Mouse (Mus musculus) G1E-ER4 (cell line): ENCODE data around the gene Tex33. TPM values are rescaled to one million over a fixed set of nuclear protein-coding genes. Genes with fewer than 3 reads are reported as not detected.

Source experiments
- GATA1 ChIP-seq: IDR thresholded peaks from one replicate; pipeline ENCODE4 v1.8.0; 2012; ENCODE audit warnings: low read length, inconsistent platforms
- polyA plus RNA-seq: library from polyadenylated mRNA; stranded (reverse); fragments of >175 nt; gene quantifications from 2 replicates; pipeline ENCODE4 v1.2.3, GENCODE M21; 2012

Tex33 gene
- not detected in 2 replicates for polyA plus RNA-seq

DNA sequence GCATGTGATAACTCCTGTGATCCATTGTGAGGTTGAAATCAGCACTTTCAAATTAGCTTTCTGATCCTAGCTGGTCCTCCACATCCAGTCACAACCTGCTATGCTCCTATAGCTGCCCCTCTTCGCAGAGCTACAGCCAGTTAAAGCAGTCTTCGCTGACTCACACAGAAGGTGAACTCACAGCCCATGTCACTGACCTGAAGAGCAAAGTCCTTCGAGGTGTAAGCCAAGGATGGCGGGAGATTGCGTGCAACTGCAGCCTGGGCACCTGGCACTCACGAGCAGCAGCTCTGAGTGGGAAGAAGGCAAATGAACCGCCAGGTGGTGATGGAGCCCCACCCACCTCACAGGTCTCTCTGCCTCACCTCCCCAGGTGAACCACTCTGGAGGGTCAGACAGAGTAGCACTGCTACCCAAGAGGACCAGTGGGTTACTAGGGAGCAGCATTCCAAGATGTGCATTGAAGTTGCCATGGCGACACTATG, at the start of gene Tex33:
Gene Tex33, minus strand, starts transcription at position 435 of the 485 bp plus-strand sequence.
- no peak for TF ChIP-seq GATA1

GRCm38 (mm10) chr15:78443857-78444256, 48.1 kb upstream of the Tex33 start:
- no peak for TF ChIP-seq GATA1

DNA sequence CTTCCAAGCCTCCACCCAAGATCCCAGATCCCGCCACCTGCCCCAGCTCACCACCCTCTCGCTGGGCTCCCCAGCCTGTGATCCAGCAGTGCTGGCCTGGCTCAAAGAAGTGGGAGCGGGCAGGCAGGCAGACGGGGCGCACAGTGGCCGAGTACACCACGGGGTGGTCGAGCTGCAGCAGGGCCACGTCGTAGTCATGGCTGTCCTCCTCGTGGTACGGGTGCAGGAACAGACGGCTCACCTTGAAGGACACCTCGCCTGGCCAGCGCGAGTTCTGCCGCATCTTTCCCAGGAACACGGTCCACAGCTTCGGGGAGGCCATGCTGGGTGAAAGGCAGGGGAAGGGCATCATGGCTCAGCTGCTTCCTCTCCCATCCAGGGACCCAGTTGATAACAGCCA, 46.5 kb upstream of the Tex33 start:
- no peak for TF ChIP-seq GATA1

DNA sequence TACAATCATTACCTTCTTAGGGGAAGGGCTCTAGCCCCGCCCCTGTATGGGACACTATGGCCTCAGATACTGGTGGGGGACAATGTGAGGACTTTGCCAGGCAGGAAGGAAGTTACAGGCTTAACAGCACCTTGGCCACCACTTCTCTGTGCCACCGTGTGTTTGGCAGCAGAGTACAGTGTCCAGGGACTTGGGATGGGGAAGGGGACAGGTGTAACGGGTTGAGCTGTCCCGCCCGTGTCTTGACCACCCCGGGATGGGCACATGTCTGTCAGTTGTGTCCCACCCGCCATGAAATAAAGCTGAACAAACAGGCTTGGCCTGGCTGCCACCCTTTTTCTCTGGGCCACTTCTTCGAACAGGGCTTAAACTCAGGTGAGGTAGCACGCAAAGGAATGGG, 43.3 kb upstream of the Tex33 start:
- TF ChIP-seq GATA1, result no peak

GRCm38 (mm10) chr15:78438505-78438904, 42.8 kb upstream of the Tex33 start:
- no peak for TF ChIP-seq GATA1

DNA sequence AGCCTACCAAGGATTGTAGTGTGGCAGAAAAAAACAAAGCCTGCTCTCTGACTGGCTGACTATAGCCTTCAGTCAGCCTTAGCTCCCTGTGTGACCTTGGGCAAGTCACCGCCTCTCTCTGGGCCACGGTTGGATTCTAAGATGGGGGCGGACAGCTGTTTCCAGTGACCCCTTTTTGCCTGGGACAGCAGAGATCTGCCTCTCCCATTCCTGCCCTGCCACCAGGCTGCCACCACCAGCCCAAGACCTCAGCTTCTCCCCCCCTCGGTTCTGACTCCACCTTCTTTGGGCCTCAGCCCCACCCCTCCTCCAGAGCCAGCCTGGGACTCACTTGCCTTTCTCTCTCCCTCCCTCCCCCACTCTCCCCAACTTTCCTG, 42.3 kb upstream of the Tex33 start:
- TF ChIP-seq GATA1, result no peak

GRCm38 (mm10) chr15:78437237-78438017, 41.7 kb upstream of the Tex33 start:
- no peak for TF ChIP-seq GATA1

GRCm38 (mm10) chr15:78436380-78437192, 40.9 kb upstream of the Tex33 start:
- no peak for TF ChIP-seq GATA1

- no peak for TF ChIP-seq GATA1
Measured at GRCm38 (mm10) chr15:78435681-78436080, 40.0 kb upstream of the Tex33 start.

- no peak for TF ChIP-seq GATA1
Measured at GRCm38 (mm10) chr15:78434896-78435520, 39.3 kb upstream of the Tex33 start.

DNA sequence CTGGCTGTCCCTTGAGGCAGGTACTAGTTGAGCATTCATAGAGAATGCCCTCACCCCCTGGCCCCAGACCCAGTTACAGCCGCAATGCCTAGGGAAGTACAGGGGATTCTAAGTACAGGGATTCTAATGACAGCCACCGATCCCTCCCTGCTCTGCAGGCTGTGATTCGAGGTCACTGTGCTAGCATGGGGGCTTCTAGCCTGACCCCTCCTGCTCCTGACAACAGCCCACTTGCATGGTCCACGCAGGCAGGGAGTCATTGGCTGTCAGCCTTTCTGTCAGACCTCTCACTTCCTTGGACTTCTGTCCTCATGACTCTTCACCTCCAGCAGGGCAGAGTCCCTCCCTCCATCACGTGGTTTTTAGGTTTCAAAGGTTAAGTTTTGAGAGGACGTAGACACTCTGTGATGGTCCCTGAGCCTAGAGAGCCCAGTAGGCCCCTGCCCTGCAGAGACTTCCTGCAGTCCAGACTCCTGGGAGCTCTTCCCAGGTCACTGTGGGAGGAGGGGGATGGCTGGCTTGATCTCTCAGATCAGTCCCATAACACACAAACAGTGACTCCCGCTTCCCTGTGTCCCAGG, 35.9 kb upstream of the Tex33 start:
- no peak for TF ChIP-seq GATA1

GRCm38 (mm10) chr15:78430874-78431273, 35.2 kb upstream of the Tex33 start:
- TF ChIP-seq GATA1, result no peak

- no peak for TF ChIP-seq GATA1
Measured at GRCm38 (mm10) chr15:78429871-78430622, 34.3 kb upstream of the Tex33 start.

DNA sequence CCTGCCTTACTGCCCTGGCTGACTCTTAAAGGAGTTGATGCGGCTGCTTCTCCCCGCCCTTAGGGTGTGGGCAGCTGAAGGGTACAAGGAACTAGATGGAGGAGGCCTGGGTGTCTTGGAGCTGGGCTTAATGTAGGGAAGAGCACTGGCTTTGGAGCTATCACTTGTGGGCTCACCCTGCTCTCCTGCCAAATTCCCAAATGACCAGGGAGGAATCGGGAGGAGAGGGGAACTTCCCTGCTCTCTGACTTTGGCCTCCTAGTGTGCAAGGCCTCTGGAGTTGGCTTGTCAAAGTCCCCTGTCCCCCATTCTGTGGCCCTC, 33.4 kb upstream of the Tex33 start:
- TF ChIP-seq GATA1, result no peak

- TF ChIP-seq GATA1, result no peak
Measured at GRCm38 (mm10) chr15:78428391-78429138, 32.9 kb upstream of the Tex33 start, which contains the start of gene Kctd17. Kctd17 (plus strand) TSS chr15:78428564.
